Mouse (Mus musculus) cerebellum, adult 2 months (tissue): ENCODE measurements around the gene G6pc3.

Experiments
- CTCF ChIP-seq: fragments of 200-500 bp; IDR thresholded peaks from 2 replicates; pipeline ENCODE4 v1.5.1; 2011; ENCODE audit warnings: low read depth, mild to moderate bottlenecking, control low read depth, low read length, moderate library complexity, borderline replicate concordance; ENCODE audit not compliant: insufficient read depth
- POLR2A ChIP-seq: fragments of 200-500 bp; IDR thresholded peaks from 2 replicates; pipeline ENCODE4 v1.6.1; 2011; ENCODE audit warnings: low read length, control low read depth, borderline replicate concordance; ENCODE audit not compliant: insufficient read depth

- TF ChIP-seq POLR2A, result no peak
- TF ChIP-seq CTCF, result no peak
Measured at GRCm38 (mm10) chr11:102179836-102180235, 9.6 kb upstream of the G6pc3 start.
